Mouse (Mus musculus) stomach, postnatal 0 days (tissue): ENCODE results near the gene Slamf8. TPM values are rescaled to one million over a fixed set of nuclear protein-coding genes. Genes with fewer than 3 reads are reported as not detected.
A peak's percentile ranks its signal among the peaks of the same experiment; 100 is the strongest.

Experiments
- ATAC-seq: fragments of 200-750 bp; cut with Nextera tagmentation; 2 replicates; pipeline ENCODE4 v1.8.0; 2017; ENCODE audit not compliant: low FRiP score, low TSS enrichment
- DNase-seq: peaks from one replicate; pipeline ENCODE4 v3.0.0-alpha.2; 2016; ENCODE audit warnings: low spot score
- H3K27ac ChIP-seq: fragments of 300-500 bp; sonication (generic); replicated peaks from 2 replicates; pipeline ENCODE4 v1.5.1; 2014; ENCODE audit warnings: mild to moderate bottlenecking, control low read depth
- H3K27me3 ChIP-seq: fragments of 300-500 bp; sonication (generic); 2 replicates; pipeline ENCODE4 v1.6.1; 2014; ENCODE audit warnings: low read length; ENCODE audit not compliant: control insufficient read depth, insufficient read depth
- H3K36me3 ChIP-seq: fragments of 300-500 bp; sonication (generic); 2 replicates; pipeline ENCODE4 v1.6.1; 2014; ENCODE audit warnings: low read length, mixed read lengths; ENCODE audit not compliant: control insufficient read depth, insufficient read depth
- H3K4me1 ChIP-seq: fragments of 300-500 bp; sonication (generic); replicated peaks from 2 replicates; pipeline ENCODE4 v1.6.1; 2014; ENCODE audit warnings: antibody characterized with exemption; ENCODE audit not compliant: control insufficient read depth, insufficient read depth
- H3K4me2 ChIP-seq: fragments of 300-500 bp; sonication (generic); replicated peaks from 2 replicates; pipeline ENCODE4 v1.6.1; 2014; ENCODE audit warnings: low read depth, mild to moderate bottlenecking, control low read depth, moderate library complexity
- H3K4me3 ChIP-seq: fragments of 300-500 bp; sonication (generic); 2 replicates; pipeline ENCODE4 v1.5.1; 2014; ENCODE audit warnings: low read depth, low read length, control low read depth
- H3K9ac ChIP-seq: fragments of 300-500 bp; sonication (generic); 2 replicates; pipeline ENCODE4 v1.6.1; 2014; ENCODE audit warnings: mild to moderate bottlenecking, low read length, control low read depth, mixed read lengths
- H3K9me3 ChIP-seq: fragments of 300-500 bp; sonication (generic); 2 replicates; pipeline ENCODE4 v1.6.1; 2016; ENCODE audit warnings: low read length; ENCODE audit not compliant: control insufficient read depth
- CTCF ChIP-seq: IDR thresholded peaks from 2 replicates; pipeline ENCODE4 v1.5.1; 2016; ENCODE audit warnings: antibody characterized with exemption, low read depth, mild to moderate bottlenecking, moderate library complexity
- EP300 ChIP-seq: optimal IDR thresholded peaks from 2 replicates; pipeline ENCODE3; 2016; ENCODE audit warnings: antibody characterized with exemption
- WGBS: fragments of 180-500 bp; shearing (Covaris S2); extraction: QIAGEN DNeasy Blood & Tissue Kit; methylation state at CpG from one replicate; pipeline ENCODE4 v1.1.7; 2014; 5-methylcytosine and 5-hydroxymethylcytosine counted together
- polyA plus RNA-seq: library from polyadenylated mRNA; unstranded; fragments of >200 nt; fragmentation: Nextera tagmentation; extraction: Ambion mirVana; gene quantifications from 2 replicates; pipeline ENCODE4 v1.2.1, GENCODE M21; 2015

Gene Slamf8
- polyA plus RNA-seq, 1 experiment from 2014 or later: 0.12 TPM

DNA sequence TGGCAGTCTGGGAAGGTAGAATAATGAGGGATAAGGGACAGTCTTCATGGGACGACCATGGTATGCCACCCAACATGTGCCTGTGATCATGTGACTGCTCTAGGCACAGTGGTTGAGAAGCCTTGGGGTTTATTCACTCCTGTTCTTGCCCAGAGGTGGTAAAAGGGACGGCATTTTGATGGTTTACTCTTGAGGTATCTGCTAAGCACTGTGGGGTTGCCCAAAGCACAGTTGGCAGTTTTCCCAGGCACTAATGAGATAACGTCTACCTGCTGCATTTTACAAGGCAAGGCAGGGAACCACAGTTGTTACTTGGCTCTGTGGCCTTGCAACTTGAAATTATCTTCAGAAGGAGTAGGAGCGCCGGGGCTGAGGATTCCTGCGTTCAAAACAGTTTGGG, 50.5 kb downstream of the Slamf8 start:
- ATAC-seq (peak; percentile 68), DNase-seq (peak; percentile 60)
- TF ChIP-seq CTCF: no peak
- no peak for TF ChIP-seq EP300
- no peak overlapping the region for H3K27ac ChIP-seq
- H3K4me2 ChIP-seq: no peak overlapping the region
- no peaks in the 10 kb centered on the region for H3K36me3 ChIP-seq
- no peaks in the 10 kb centered on the region for H3K9me3 ChIP-seq
- H3K4me3 ChIP-seq: no peak overlapping the region
- no peak overlapping the region for H3K9ac ChIP-seq
- 50% methylated on average over 6 of the region's 6 CpGs for WGBS
- no peaks in the 10 kb centered on the region for H3K27me3 ChIP-seq
- no peaks in the 10 kb centered on the region for H3K4me1 ChIP-seq

DNA sequence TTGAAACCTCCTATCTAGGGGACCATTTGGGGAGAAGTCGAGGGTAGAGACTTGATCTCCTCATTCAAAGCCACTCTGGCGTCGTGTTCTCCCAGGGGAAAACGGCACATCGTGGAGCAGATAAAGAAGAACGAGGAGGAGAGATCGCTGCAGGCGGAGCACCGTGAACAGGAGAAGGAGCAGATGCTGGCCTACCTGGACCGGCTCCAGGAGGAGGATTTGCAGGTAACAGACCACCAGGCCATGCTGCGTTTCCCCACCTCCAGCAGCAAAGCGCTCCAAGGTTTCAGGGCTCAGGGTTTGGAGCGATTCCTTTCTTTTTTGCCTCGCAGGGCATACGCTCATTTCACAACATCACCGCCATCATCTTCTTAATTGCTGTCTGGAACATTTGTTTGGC, 55.3 kb downstream of the Slamf8 start:
- H3K27me3 ChIP-seq: no peaks in the 10 kb centered on the region
- no peak for TF ChIP-seq CTCF
- TF ChIP-seq EP300: no peak
- H3K9ac ChIP-seq: no peak overlapping the region
- WGBS: 85% methylated on average over 16 of the region's 16 CpGs
- no peak overlapping the region for H3K4me2 ChIP-seq
- H3K4me3 ChIP-seq: no peak overlapping the region
- no peak overlapping the region for H3K27ac ChIP-seq
- H3K9me3 ChIP-seq: no peaks in the 10 kb centered on the region
- 0 out of 2 replicates have a peak, but pooled peaks cover 3% of the 10 kb centered on the region for H3K4me1 ChIP-seq
- ATAC-seq (no peak), DNase-seq (no peak)
- no peaks in the 10 kb centered on the region for H3K36me3 ChIP-seq

DNA sequence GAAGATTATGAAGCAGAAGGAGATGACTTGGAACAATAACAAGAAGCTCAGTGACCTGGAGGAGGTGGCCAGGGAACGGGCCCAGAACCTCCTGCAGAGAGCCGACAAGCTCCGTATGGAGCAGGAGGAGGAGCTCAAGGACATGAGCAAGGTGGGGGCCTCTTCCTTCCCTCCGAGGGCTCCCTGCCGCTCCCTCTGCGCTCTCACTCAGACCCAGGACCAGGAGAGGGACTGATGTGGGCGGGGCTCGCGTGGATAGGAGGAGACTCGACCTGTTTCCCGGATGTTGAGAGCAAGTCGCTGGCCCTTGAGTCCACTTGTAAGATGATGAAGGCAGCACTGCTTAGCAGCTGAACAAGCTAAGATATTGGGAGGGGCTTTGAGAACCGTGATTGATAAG, 57.8 kb downstream of the Slamf8 start:
- Histone ChIP-seq H3K36me3 (no peaks in the 10 kb centered on the region), H3K4me1 (0 out of 2 replicates have a peak, but pooled peaks cover 3% of the 10 kb centered on the region), H3K27me3 (no peaks in the 10 kb centered on the region), H3K27ac (no peak overlapping the region), H3K4me3 (peak overlapping the region; percentile 17), H3K4me2 (peak overlapping the region; percentile 46), H3K9ac (no peak overlapping the region), H3K9me3 (no peaks in the 10 kb centered on the region)
- DNase-seq (peak; percentile 69), ATAC-seq (peak; percentile 54)
- TF ChIP-seq CTCF: no peak
- TF ChIP-seq EP300: no peak
- 3% methylated on average over 13 of the region's 13 CpGs for WGBS

Other genes with a start within 250 kb of the Slamf8 start
- 0.17 and 0.25 TPM in 2 replicates for gene Kcnj10, start 249.4 kb downstream of the Slamf8 start, polyA plus RNA-seq
- gene Pigm, start 214.0 kb downstream of the Slamf8 start, polyA plus RNA-seq: 3.6 and 3.8 TPM in 2 replicates
- gene Slamf9, start 115.2 kb downstream of the Slamf8 start, polyA plus RNA-seq: 1.8 TPM in 2 replicates
- 16.7 and 19.9 TPM in 2 replicates for gene Igsf9, start 108.8 kb downstream of the Slamf8 start, polyA plus RNA-seq
- 564 and 594 TPM in 2 replicates for gene Tagln2, start 90.5 kb downstream of the Slamf8 start, polyA plus RNA-seq
- 4.6 and 5.4 TPM in 2 replicates for gene Cfap45, start 69.8 kb downstream of the Slamf8 start, polyA plus RNA-seq
- 19.2 and 22.7 TPM in 2 replicates for gene Vsig8, start 34.6 kb downstream of the Slamf8 start, polyA plus RNA-seq
- not detected in 2 replicates for gene Fcrl6, start 12.0 kb upstream of the Slamf8 start, polyA plus RNA-seq
- gene Dusp23, start 42.4 kb upstream of the Slamf8 start, polyA plus RNA-seq: 15.5 and 17.1 TPM in 2 replicates
- gene Crp, start 107.5 kb upstream of the Slamf8 start, polyA plus RNA-seq: 0.28 and 0.74 TPM in 2 replicates